Mouse (Mus musculus): ENCODE measurements around the gene Rem2. TPM values are rescaled to one million over a fixed set of nuclear protein-coding genes. Genes with fewer than 3 reads are reported as not detected.
A peak's percentile ranks its signal among the peaks of the same experiment; 100 is the strongest.

The Rem2 gene
- polyA plus RNA-seq, 1 experiment from 2014 or later = 4.3 TPM

GRCm38 (mm10) chr14:54485899-54486298 lies 10.0 kb downstream of the Rem2 start:
- no peak overlapping the region for H3K9ac ChIP-seq (ENCODE audit: low read depth, low read length)
- no peaks in the 10 kb centered on the region for H3K27me3 ChIP-seq (ENCODE audit: insufficient read depth, low read length)
- ATAC-seq (replicated peaks; ENCODE audit: low FRiP score, low read depth) (no peak), DNase-seq (ENCODE audit: low spot score) (no peak)
- H3K36me3 ChIP-seq (ENCODE audit: insufficient read depth, low read length) = no peaks in the 10 kb centered on the region
- no peaks in the 10 kb centered on the region for H3K9me3 ChIP-seq (replicated peaks; ENCODE audit: low read length)
- H3K4me1 ChIP-seq (replicated peaks; ENCODE audit: insufficient read depth, low read length) = no peaks in the 10 kb centered on the region
- no peak overlapping the region for H3K4me3 ChIP-seq (replicated peaks; ENCODE audit: low read depth, low read length)
- 92% methylated on average over 7 of the region's 7 CpGs for WGBS
- TF ChIP-seq CTCF (IDR thresholded peaks at IDR 0.05; ENCODE audit: low read depth) = no peak
- H3K4me2 ChIP-seq (ENCODE audit: low read length) = no peak overlapping the region
- H3K27ac ChIP-seq = no peak overlapping the region

GRCm38 (mm10) chr14:54487732-54488131 lies 11.8 kb downstream of the Rem2 start:
- no peaks in the 10 kb centered on the region for H3K9me3 ChIP-seq (replicated peaks; ENCODE audit: low read length)
- no peak overlapping the region for H3K9ac ChIP-seq (ENCODE audit: low read depth, low read length)
- no peaks in the 10 kb centered on the region for H3K4me1 ChIP-seq (replicated peaks; ENCODE audit: insufficient read depth, low read length)
- TF ChIP-seq CTCF (IDR thresholded peaks at IDR 0.05; ENCODE audit: low read depth) = no peak
- DNase-seq (ENCODE audit: low spot score) = no peak
- no peak overlapping the region for H3K4me2 ChIP-seq (ENCODE audit: low read length)
- no peak overlapping the region for H3K27ac ChIP-seq
- no peaks in the 10 kb centered on the region for H3K36me3 ChIP-seq (ENCODE audit: insufficient read depth, low read length)
- H3K27me3 ChIP-seq (ENCODE audit: insufficient read depth, low read length) = no peaks in the 10 kb centered on the region
- no peak for ATAC-seq (replicated peaks; ENCODE audit: low FRiP score, low read depth)
- no peak overlapping the region for H3K4me3 ChIP-seq (replicated peaks; ENCODE audit: low read depth, low read length)
- WGBS = 73% methylated on average over 2 of the region's 2 CpGs

DNA sequence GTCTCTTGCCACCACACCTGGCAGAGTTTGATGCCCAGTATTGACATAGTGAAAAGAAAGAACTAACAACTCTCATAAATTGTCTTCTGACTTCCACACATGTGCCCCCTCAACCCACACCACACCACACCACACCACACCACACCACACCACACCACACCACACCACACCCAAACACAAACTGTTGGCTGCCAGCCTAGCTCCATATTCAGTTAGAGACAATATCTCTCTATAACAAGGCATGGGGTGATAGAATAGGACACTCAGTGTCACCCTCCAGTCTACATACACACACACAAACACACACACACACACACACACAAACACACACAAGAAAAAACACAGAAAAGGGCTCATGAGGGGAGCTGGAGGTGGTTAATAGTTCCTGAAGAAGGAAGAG lies 12.4 kb downstream of the Rem2 start:
- ATAC-seq (replicated peaks; ENCODE audit: low FRiP score, low read depth) (no peak), DNase-seq (ENCODE audit: low spot score) (no peak)
- Histone ChIP-seq H3K4me3 (replicated peaks; ENCODE audit: low read depth, low read length) (no peak overlapping the region), H3K9ac (ENCODE audit: low read depth, low read length) (no peak overlapping the region), H3K27me3 (ENCODE audit: insufficient read depth, low read length) (no peaks in the 10 kb centered on the region), H3K36me3 (ENCODE audit: insufficient read depth, low read length) (no peaks in the 10 kb centered on the region), H3K4me2 (ENCODE audit: low read length) (no peak overlapping the region), H3K27ac (no peak overlapping the region), H3K9me3 (replicated peaks; ENCODE audit: low read length) (no peaks in the 10 kb centered on the region), H3K4me1 (replicated peaks; ENCODE audit: insufficient read depth, low read length) (no peaks in the 10 kb centered on the region)
- TF ChIP-seq CTCF (IDR thresholded peaks at IDR 0.05; ENCODE audit: low read depth) = no peak

- no peaks in the 10 kb centered on the region for H3K9me3 ChIP-seq (replicated peaks; ENCODE audit: low read length)
- no peak overlapping the region for H3K4me2 ChIP-seq (ENCODE audit: low read length)
- 65% methylated on average over 18 of the region's 18 CpGs for WGBS
- DNase-seq (ENCODE audit: low spot score) (peak; percentile 46), ATAC-seq (replicated peaks; ENCODE audit: low FRiP score, low read depth) (peak; percentile 73; the same call in 1 of the 2 replicates)
- no peak for TF ChIP-seq CTCF (IDR thresholded peaks at IDR 0.05; ENCODE audit: low read depth)
- no peaks in the 10 kb centered on the region for H3K27me3 ChIP-seq (ENCODE audit: insufficient read depth, low read length)
- H3K4me1 ChIP-seq (replicated peaks; ENCODE audit: insufficient read depth, low read length) = no peaks in the 10 kb centered on the region
- no peak overlapping the region for H3K4me3 ChIP-seq (replicated peaks; ENCODE audit: low read depth, low read length)
- no peak overlapping the region for H3K9ac ChIP-seq (ENCODE audit: low read depth, low read length)
- no peak overlapping the region for H3K27ac ChIP-seq
- no peaks in the 10 kb centered on the region for H3K36me3 ChIP-seq (ENCODE audit: insufficient read depth, low read length)
These were observed 16.6 kb downstream of the Rem2 start for GRCm38 (mm10) chr14:54492345-54493131.

DNA sequence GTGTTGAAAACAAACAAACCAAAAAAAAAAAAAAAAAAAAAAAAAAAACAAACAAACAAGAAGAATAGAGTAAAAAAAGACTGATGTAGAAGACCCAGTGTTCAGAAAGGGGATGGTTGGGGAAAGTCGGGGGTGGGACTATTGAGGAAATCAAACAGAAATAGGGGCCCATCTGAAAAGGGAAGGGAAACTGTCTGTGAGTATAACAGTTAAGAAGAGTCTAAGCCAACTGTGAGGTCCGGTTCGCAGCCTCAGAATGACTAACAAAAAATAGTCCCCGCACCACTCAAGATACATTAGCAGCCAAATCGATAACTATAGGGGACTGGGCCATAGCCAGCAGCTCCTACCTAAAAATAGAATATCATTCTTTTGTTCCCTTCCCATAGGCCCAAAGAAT lies 17.3 kb downstream of the Rem2 start:
- Histone ChIP-seq H3K4me1 (replicated peaks; ENCODE audit: insufficient read depth, low read length) (no peaks in the 10 kb centered on the region), H3K4me3 (replicated peaks; ENCODE audit: low read depth, low read length) (no peak overlapping the region), H3K36me3 (ENCODE audit: insufficient read depth, low read length) (no peaks in the 10 kb centered on the region), H3K27ac (no peak overlapping the region), H3K9me3 (replicated peaks; ENCODE audit: low read length) (no peaks in the 10 kb centered on the region), H3K4me2 (ENCODE audit: low read length) (no peak overlapping the region), H3K27me3 (ENCODE audit: insufficient read depth, low read length) (no peaks in the 10 kb centered on the region), H3K9ac (ENCODE audit: low read depth, low read length) (no peak overlapping the region)
- 95% methylated on average over 5 of the region's 5 CpGs for WGBS
- DNase-seq (ENCODE audit: low spot score) = no peak
- no peak for ATAC-seq (replicated peaks; ENCODE audit: low FRiP score, low read depth)
- no peak for TF ChIP-seq CTCF (IDR thresholded peaks at IDR 0.05; ENCODE audit: low read depth)

GRCm38 (mm10) chr14:54494234-54494633 lies 18.3 kb downstream of the Rem2 start:
- ATAC-seq (replicated peaks; ENCODE audit: low FRiP score, low read depth) (no peak), DNase-seq (ENCODE audit: low spot score) (peak; percentile 81)
- Histone ChIP-seq H3K4me2 (ENCODE audit: low read length) (no peak overlapping the region), H3K4me1 (replicated peaks; ENCODE audit: insufficient read depth, low read length) (no peaks in the 10 kb centered on the region), H3K9ac (ENCODE audit: low read depth, low read length) (no peak overlapping the region), H3K9me3 (replicated peaks; ENCODE audit: low read length) (no peaks in the 10 kb centered on the region), H3K27me3 (ENCODE audit: insufficient read depth, low read length) (no peaks in the 10 kb centered on the region), H3K36me3 (ENCODE audit: insufficient read depth, low read length) (no peaks in the 10 kb centered on the region), H3K4me3 (replicated peaks; ENCODE audit: low read depth, low read length) (no peak overlapping the region), H3K27ac (no peak overlapping the region)
- 2% methylated on average over 3 of the region's 3 CpGs for WGBS
- TF ChIP-seq CTCF (IDR thresholded peaks at IDR 0.05; ENCODE audit: low read depth) = peak; percentile 91

GRCm38 (mm10) chr14:54496706-54497105 lies 20.8 kb downstream of the Rem2 start:
- Histone ChIP-seq H3K4me3 (replicated peaks; ENCODE audit: low read depth, low read length) (no peak overlapping the region), H3K9ac (ENCODE audit: low read depth, low read length) (no peak overlapping the region), H3K4me1 (replicated peaks; ENCODE audit: insufficient read depth, low read length) (no peaks in the 10 kb centered on the region), H3K27ac (no peak overlapping the region), H3K9me3 (replicated peaks; ENCODE audit: low read length) (no peaks in the 10 kb centered on the region), H3K4me2 (ENCODE audit: low read length) (no peak overlapping the region), H3K36me3 (ENCODE audit: insufficient read depth, low read length) (no peaks in the 10 kb centered on the region), H3K27me3 (ENCODE audit: insufficient read depth, low read length) (no peaks in the 10 kb centered on the region)
- no peak for ATAC-seq (replicated peaks; ENCODE audit: low FRiP score, low read depth)
- no peak for TF ChIP-seq CTCF (IDR thresholded peaks at IDR 0.05; ENCODE audit: low read depth)
- 87% methylated on average over 14 of the region's 14 CpGs for WGBS
- DNase-seq (ENCODE audit: low spot score) = no peak
